Mouse (Mus musculus): ENCODE data around the gene Lcn2.

DNA sequence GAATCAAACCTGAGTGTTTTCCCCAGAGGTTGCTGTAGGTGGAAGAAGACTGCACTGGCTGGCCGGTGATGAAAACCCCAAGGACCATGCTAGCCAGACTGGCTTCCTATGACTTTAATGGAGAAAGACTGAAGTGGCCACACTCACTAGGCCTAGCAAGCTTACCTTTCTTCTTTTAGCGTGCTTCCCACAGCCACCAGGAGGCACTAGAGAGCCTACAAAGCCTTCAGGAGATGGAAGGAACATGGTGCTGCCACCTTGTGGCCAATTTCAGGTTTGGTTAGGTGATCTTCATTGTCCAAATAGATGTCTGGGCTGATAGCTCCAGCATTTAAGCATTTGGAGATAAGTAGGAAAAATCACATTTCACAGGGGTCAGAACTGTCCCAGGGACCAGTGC, 16.6 kb upstream of the Lcn2 start:
- TF ChIP-seq CTCF (conservative IDR thresholded peaks at IDR 0.05; ENCODE audit: insufficient read depth, insufficient read length, low read depth, low read length) (peak; percentile 100), POLR2A (IDR thresholded peaks at IDR 0.05; ENCODE audit: low read depth, low read length) (no peak)
